Mouse (Mus musculus) stomach, embryonic 16.5 days (tissue): ENCODE data around the gene Spag5. TPM values are rescaled to one million over a fixed set of nuclear protein-coding genes. Genes with fewer than 3 reads are reported as not detected.

Source experiments
- ATAC-seq: fragments of 200-750 bp; cut with Nextera tagmentation; 2 replicates; pipeline ENCODE4 v1.8.0; 2017; ENCODE audit warnings: moderate number of reproducible peaks, moderate TSS enrichment; ENCODE audit not compliant: insufficient read depth, low FRiP score
- H3K27ac ChIP-seq: fragments of 300-500 bp; sonication (generic); 2 replicates; pipeline ENCODE4 v1.5.1; 2014; ENCODE audit warnings: low read length
- H3K27me3 ChIP-seq: fragments of 300-500 bp; sonication (generic); 2 replicates; pipeline ENCODE4 v1.6.1; 2014; ENCODE audit warnings: low read length, control low read depth, mixed read lengths; ENCODE audit not compliant: control insufficient read depth, insufficient read depth
- H3K36me3 ChIP-seq: fragments of 300-500 bp; sonication (generic); 2 replicates; pipeline ENCODE4 v1.6.1; 2014; ENCODE audit warnings: low read length; ENCODE audit not compliant: control insufficient read depth, insufficient read depth
- H3K4me1 ChIP-seq: fragments of 300-500 bp; sonication (generic); 2 replicates; pipeline ENCODE4 v1.6.1; 2014; ENCODE audit warnings: low read length, control low read depth, mixed read lengths; ENCODE audit not compliant: control insufficient read depth, insufficient read depth
- H3K4me2 ChIP-seq: fragments of 300-500 bp; sonication (generic); 2 replicates; pipeline ENCODE4 v1.6.1; 2014; ENCODE audit warnings: low read depth, low read length, mixed read lengths
- H3K4me3 ChIP-seq: fragments of 300-500 bp; sonication (generic); replicated peaks from 2 replicates; pipeline ENCODE4 v1.5.1; 2014; ENCODE audit warnings: mild to moderate bottlenecking, low read length
- H3K9ac ChIP-seq: fragments of 300-500 bp; sonication (generic); 2 replicates; pipeline ENCODE4 v1.6.1; 2014; ENCODE audit warnings: low read length
- H3K9me3 ChIP-seq: fragments of 300-500 bp; sonication (generic); replicated peaks from 2 replicates; pipeline ENCODE4 v1.6.1; 2016; ENCODE audit warnings: low read length, control low read depth; ENCODE audit not compliant: control insufficient read depth
- WGBS: fragments of 180-500 bp; shearing (Covaris S2); extraction: QIAGEN DNeasy Blood & Tissue Kit; methylation state at CpG from one replicate; pipeline ENCODE4 v1.1.7; 2014; 5-methylcytosine and 5-hydroxymethylcytosine counted together
- polyA plus RNA-seq: library from polyadenylated mRNA; unstranded; fragments of >200 nt; fragmentation: Nextera tagmentation; extraction: Ambion mirVana; gene quantifications from 2 replicates; pipeline ENCODE4 v1.2.1, GENCODE M21; 2015

Gene Spag5
- polyA plus RNA-seq, 1 experiment from 2014 or later = 28.9 TPM

GRCm38 (mm10) chr11:78313662-78314061 lies 12.3 kb downstream of the Spag5 start:
- Histone ChIP-seq H3K9me3 (no peaks in the 10 kb centered on the region), H3K27ac (no peak overlapping the region), H3K27me3 (no peaks in the 10 kb centered on the region), H3K9ac (no peak overlapping the region), H3K4me2 (no peak overlapping the region), H3K4me1 (no peaks in the 10 kb centered on the region), H3K36me3 (peaks cover 14% of the 10 kb centered on the region), H3K4me3 (no peak overlapping the region)
- WGBS = 92% methylated on average over 2 of the region's 2 CpGs
- ATAC-seq = no peak

DNA sequence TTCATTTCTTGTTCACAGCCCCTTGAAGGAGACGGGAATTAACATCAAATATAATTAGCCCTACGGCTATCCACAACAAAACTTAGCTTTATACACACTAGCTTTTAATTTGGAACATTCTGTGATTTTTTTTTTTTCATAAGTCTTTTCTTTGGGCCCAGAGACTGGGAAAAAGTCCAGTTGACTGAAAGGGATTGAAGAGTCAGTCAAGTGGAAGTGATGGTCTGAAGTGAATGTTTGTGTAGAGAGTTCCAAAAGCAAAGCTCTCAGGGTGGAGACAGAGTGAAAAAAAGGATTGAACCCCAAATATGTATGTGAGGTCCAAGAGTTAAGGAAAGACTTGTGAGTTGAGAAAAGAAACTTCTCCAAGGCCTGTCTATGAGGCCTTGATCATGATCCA lies 17.1 kb downstream of the Spag5 start:
- 93% methylated on average over 2 of the region's 2 CpGs for WGBS
- no peak overlapping the region for H3K9ac ChIP-seq
- H3K36me3 ChIP-seq = peaks cover 24% of the 10 kb centered on the region; the same call in 1 of the 2 replicates
- H3K9me3 ChIP-seq = no peaks in the 10 kb centered on the region
- no peak overlapping the region for H3K4me3 ChIP-seq
- ATAC-seq = no peak
- H3K27ac ChIP-seq = no peak overlapping the region
- no peak overlapping the region for H3K4me2 ChIP-seq
- no peaks in the 10 kb centered on the region for H3K27me3 ChIP-seq
- H3K4me1 ChIP-seq = peaks cover 13% of the 10 kb centered on the region; the same call in 1 of the 2 replicates

GRCm38 (mm10) chr11:78322076-78322831 lies 20.9 kb downstream of the Spag5 start:
- H3K4me2 ChIP-seq = peak overlapping the region; percentile 43; the same call in 1 of the 2 replicates
- no peak for ATAC-seq
- H3K36me3 ChIP-seq = peaks cover 15% of the 10 kb centered on the region; the same call in 1 of the 2 replicates
- H3K9me3 ChIP-seq = no peaks in the 10 kb centered on the region
- H3K9ac ChIP-seq = no peak overlapping the region
- WGBS = 38% methylated on average over 2 of the region's 2 CpGs
- no peak overlapping the region for H3K4me3 ChIP-seq
- H3K27ac ChIP-seq = peak overlapping the region; percentile 74
- peaks cover 13% of the 10 kb centered on the region; the same call in 1 of the 2 replicates for H3K4me1 ChIP-seq
- H3K27me3 ChIP-seq = no peaks in the 10 kb centered on the region

DNA sequence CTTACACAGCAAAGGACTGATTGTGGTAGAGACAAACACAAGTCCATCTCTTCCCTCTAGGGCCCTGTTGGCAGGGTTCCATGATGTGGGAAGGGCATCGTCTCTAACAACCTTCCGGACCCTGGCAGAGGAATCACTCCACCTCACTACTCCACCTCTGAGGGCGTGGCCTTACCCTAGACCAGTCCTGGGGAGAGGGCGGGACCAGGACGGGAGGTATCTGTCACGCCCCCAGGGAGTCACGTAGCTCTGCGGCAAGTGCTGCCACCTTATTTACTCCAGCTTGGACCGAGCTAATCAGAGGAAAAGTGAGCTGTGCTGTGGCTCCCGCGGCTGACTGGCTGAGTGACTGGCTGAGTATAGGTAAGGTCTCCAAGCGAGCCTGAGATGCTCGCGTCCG lies 21.5 kb downstream of the Spag5 start, which contains the start of gene Aldoc:
Gene Aldoc (plus strand): TSS at position 109 of the 400 bp plus-strand sequence.
- peak within 1 kb of the TSS; percentile 74 for H3K27ac ChIP-seq
- peaks cover 15% of the 10 kb centered on the region; the same call in 1 of the 2 replicates for H3K36me3 ChIP-seq
- H3K4me2 ChIP-seq = peak within 1 kb of the TSS; percentile 43
- H3K4me1 ChIP-seq = peaks cover 13% of the 10 kb centered on the region; the same call in 1 of the 2 replicates
- no peaks in the 10 kb centered on the region for H3K9me3 ChIP-seq
- peak within 1 kb of the TSS; percentile 40; the same call in 1 of the 2 replicates for H3K9ac ChIP-seq
- no peaks in the 10 kb centered on the region for H3K27me3 ChIP-seq
- peak; percentile 97 for ATAC-seq
- 6% methylated on average over 15 of the region's 15 CpGs for WGBS
- H3K4me3 ChIP-seq = peak within 1 kb of the TSS; percentile 26

DNA sequence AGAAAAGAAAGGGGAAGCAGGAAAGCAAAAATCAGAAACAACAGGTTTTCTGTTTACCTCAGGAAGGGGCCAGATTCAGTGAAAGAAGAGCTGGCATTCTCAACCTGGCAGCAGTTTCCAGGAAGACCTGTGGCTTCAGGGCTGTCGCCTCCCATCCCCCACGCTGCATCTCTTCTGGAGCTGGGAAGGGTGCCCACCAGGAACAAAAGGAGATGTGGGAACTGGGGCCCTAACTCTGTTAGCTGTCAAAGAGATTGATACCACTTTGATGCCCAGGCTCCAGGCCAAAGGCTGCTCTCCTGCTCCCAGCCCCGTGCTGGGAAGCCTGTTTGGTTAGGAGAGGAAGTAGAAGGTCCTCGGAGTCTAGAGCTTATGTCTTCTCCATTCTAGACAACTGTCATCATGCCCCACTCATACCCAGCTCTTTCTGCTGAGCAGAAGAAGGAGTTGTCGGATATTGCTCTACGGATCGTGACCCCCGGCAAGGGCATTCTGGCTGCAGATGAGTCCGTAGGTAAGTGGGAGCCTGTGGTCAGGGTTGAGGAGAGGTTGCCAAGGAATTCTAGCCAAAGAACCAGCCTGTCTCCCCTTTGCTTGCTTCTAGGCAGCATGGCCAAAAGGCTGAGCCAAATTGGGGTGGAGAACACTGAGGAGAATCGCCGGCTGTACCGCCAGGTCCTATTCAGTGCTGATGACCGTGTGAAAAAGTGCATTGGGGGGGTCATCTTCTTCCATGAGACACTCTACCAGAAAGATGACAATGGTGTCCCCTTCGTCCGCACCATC lies 22.9 kb downstream of the Spag5 start:
- Histone ChIP-seq H3K9ac (no peak overlapping the region), H3K4me3 (no peak overlapping the region), H3K4me2 (no peak overlapping the region), H3K4me1 (peaks cover 18% of the 10 kb centered on the region), H3K27me3 (no peaks in the 10 kb centered on the region), H3K36me3 (peaks cover 9% of the 10 kb centered on the region; the same call in 1 of the 2 replicates), H3K27ac (no peak overlapping the region), H3K9me3 (no peaks in the 10 kb centered on the region)
- no peak for ATAC-seq
- 79% methylated on average over 15 of the region's 15 CpGs for WGBS

- no peak for ATAC-seq
- Histone ChIP-seq H3K9ac (no peak overlapping the region), H3K27ac (no peak overlapping the region), H3K4me1 (peaks cover 19% of the 10 kb centered on the region), H3K4me3 (no peak overlapping the region), H3K27me3 (no peaks in the 10 kb centered on the region), H3K36me3 (0 out of 2 replicates have a peak, but pooled peaks cover 5% of the 10 kb centered on the region), H3K9me3 (no peaks in the 10 kb centered on the region), H3K4me2 (no peak overlapping the region)
- WGBS = 89% methylated on average over 12 of the region's 12 CpGs
These were observed 23.6 kb downstream of the Spag5 start for GRCm38 (mm10) chr11:78324965-78325364.

DNA sequence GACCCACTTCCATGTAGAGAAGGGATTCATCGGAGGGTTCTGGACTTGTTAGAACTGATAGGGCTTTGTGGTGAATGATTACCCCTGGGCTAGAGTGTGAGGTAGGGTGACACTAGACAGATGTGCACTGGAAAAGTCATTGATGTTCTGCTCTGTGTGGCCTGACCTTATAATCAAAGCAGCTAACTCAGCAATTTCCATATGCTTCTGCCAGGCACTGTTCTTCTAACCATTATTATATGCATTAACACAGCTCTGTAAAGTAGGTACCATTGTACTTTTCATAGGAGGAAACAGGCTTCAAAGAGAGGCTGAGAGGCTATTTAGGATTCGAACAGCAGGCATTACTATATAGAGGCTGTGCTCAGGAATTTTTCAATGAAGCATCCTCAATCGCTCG lies 25.9 kb downstream of the Spag5 start:
- WGBS = 95% methylated on average over 4 of the region's 4 CpGs
- H3K9ac ChIP-seq = no peak overlapping the region
- peaks cover 17% of the 10 kb centered on the region for H3K4me1 ChIP-seq
- H3K36me3 ChIP-seq = no peaks in the 10 kb centered on the region
- no peak overlapping the region for H3K4me2 ChIP-seq
- H3K27ac ChIP-seq = no peak overlapping the region
- ATAC-seq = no peak
- no peaks in the 10 kb centered on the region for H3K9me3 ChIP-seq
- H3K4me3 ChIP-seq = no peak overlapping the region
- no peaks in the 10 kb centered on the region for H3K27me3 ChIP-seq

DNA sequence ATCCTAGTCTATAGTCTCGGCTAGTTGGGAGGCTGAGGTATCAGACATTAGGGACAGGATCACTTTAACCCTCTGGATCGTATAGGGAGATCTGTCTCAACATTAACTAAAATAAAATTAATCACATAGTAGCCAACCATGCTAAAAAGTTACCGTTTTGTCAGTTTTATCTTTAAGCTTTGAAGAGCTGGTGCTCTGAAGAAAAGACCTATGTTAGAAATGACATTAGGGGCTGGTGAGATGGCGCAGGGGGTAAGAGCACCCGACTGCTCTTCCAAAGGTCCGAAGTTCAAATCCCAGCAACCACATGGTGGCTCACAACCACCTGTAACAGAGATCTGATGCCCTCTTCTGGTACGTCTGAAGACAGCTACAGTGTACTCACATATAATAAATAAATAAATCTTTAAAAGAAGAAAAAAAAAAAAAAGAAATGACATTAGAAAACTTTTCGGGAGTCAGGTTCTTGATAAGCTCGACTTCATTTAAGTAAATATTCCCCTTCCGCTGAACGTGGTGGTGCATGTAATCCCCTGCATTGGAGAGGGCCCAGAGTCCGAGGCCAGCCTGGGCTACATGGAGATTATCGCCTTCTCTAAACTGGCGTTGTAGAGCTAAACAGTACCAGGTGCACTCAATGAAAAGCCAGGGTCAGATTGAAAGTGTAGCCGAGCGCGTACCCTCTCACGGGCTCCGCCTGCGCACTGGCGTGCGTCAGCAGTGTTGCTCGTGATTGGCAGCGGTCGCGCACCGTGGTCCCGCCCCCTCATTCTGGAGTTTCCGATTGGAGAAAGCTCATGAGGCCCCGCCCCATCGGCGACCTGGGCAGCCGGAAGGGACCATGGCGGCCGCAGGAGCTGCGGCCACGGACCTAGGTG lies 26.5 kb downstream of the Spag5 start, which contains the start of gene Pigs:
Gene Pigs (plus strand): TSS at position 782 of the 878 bp plus-strand sequence.
- Histone ChIP-seq H3K4me2 (peak within 1 kb of the TSS; percentile 87), H3K27me3 (no peaks in the 10 kb centered on the region), H3K4me3 (peak within 1 kb of the TSS; percentile 60), H3K27ac (peak within 1 kb of the TSS; percentile 64), H3K36me3 (no peaks in the 10 kb centered on the region), H3K9me3 (no peaks in the 10 kb centered on the region), H3K4me1 (peaks cover 10% of the 10 kb centered on the region), H3K9ac (peak within 1 kb of the TSS; percentile 82)
- 11% methylated on average over 37 of the region's 37 CpGs for WGBS
- ATAC-seq = peak; percentile 96
